Comparison of ENCODE assay signal across 8 mouse cellular contexts in genomic region chr9:30438505-30438904, GRCm38 (mm10). TPM values are rescaled to one million over a fixed set of nuclear protein-coding genes. Genes with fewer than 3 reads are reported as not detected.
DNase-seq lines count a peak whose midpoint lies in the region; ATAC-seq and TF ChIP-seq lines count a peak whose summit lies in the region.

No protein-coding gene starts in this region.

- H3K9ac ChIP-seq in forebrain, postnatal 0 days, result no peak overlapping the region
- H3K9ac ChIP-seq in forebrain, embryonic 15.5 days (replicated peaks), result no peak overlapping the region
- H3K9ac ChIP-seq in midbrain, embryonic 13.5 days (replicated peaks), result no peak overlapping the region

- DNase-seq in forebrain, postnatal 0 days, result peak; percentile 71
- peak; percentile 26 for DNase-seq in midbrain, embryonic 10.5 days (ENCODE audit: low spot score)
- peak; percentile 72 for DNase-seq in brain, embryonic 14.5 days (ENCODE audit: low read depth)
- DNase-seq in left cerebral cortex, postnatal 14 days (ENCODE audit: low spot score in 2 of 2), result peak; percentile 65 to 70
- DNase-seq in right cerebral cortex, postnatal 14 days, result peak; percentile 54
- DNase-seq in c-Kit-positive CD71-positive TER-119-positive erythroid progenitor cells, embryonic 14.5 days (ENCODE audit: low spot score), result no peak

- H3K9me3 ChIP-seq in forebrain, postnatal 0 days (ENCODE audit: low read length), result no peaks in the 10 kb centered on the region
- no peaks in the 10 kb centered on the region for H3K9me3 ChIP-seq in forebrain, embryonic 15.5 days
- H3K9me3 ChIP-seq in midbrain, embryonic 10.5 days (replicated peaks), result no peaks in the 10 kb centered on the region
- no peaks in the 10 kb centered on the region for H3K9me3 ChIP-seq in midbrain, embryonic 13.5 days

- TF ChIP-seq POLR2A in brain, embryonic 14.5 days (IDR thresholded peaks at IDR 0.05; ENCODE audit: borderline replicate concordance, extremely low read depth, insufficient read depth, insufficient read length, poor library complexity, severe bottlenecking), result no peak

- no peak overlapping the region for H3K4me3 ChIP-seq in forebrain, postnatal 0 days (ENCODE audit: low read depth, low read length)
- H3K4me3 ChIP-seq in forebrain, embryonic 15.5 days, result no peak overlapping the region
- H3K4me3 ChIP-seq in midbrain, embryonic 10.5 days, result no peak overlapping the region
- no peak overlapping the region for H3K4me3 ChIP-seq in midbrain, embryonic 13.5 days (replicated peaks)

- H3K27ac ChIP-seq in forebrain, postnatal 0 days (ENCODE audit: low read depth, low read length), result no peak overlapping the region
- no peak overlapping the region for H3K27ac ChIP-seq in forebrain, embryonic 15.5 days (replicated peaks)
- no peak overlapping the region for H3K27ac ChIP-seq in midbrain, embryonic 10.5 days (replicated peaks)
- H3K27ac ChIP-seq in midbrain, embryonic 13.5 days, result no peak overlapping the region

- peak; percentile 56; the same call in 1 of the 2 replicates for ATAC-seq in forebrain, postnatal 0 days
- ATAC-seq in forebrain, embryonic 15.5 days (replicated peaks), result no peak
- ATAC-seq in midbrain, embryonic 13.5 days, result no peak

- no peaks in the 10 kb centered on the region for H3K27me3 ChIP-seq in forebrain, postnatal 0 days (ENCODE audit: insufficient read depth, low read length)
- no peaks in the 10 kb centered on the region for H3K27me3 ChIP-seq in forebrain, embryonic 15.5 days
- no peaks in the 10 kb centered on the region for H3K27me3 ChIP-seq in midbrain, embryonic 10.5 days (ENCODE audit: low read depth, poor library complexity, severe bottlenecking)
- H3K27me3 ChIP-seq in midbrain, embryonic 13.5 days, result no peaks in the 10 kb centered on the region

- no peaks in the 10 kb centered on the region for H3K4me1 ChIP-seq in forebrain, postnatal 0 days (ENCODE audit: insufficient read depth)
- no peaks in the 10 kb centered on the region for H3K4me1 ChIP-seq in forebrain, embryonic 15.5 days
- no peaks in the 10 kb centered on the region for H3K4me1 ChIP-seq in midbrain, embryonic 10.5 days
- H3K4me1 ChIP-seq in midbrain, embryonic 13.5 days (replicated peaks), result no peaks in the 10 kb centered on the region

- intact Hi-C loops in left cerebral cortex, postnatal 14 days (cut with DNase I), result no loop called here

- WGBS in forebrain, postnatal 0 days, result 69% methylated on average over 3 of the region's 3 CpGs
- WGBS in forebrain, embryonic 15.5 days, result 57% methylated on average over 3 of the region's 3 CpGs
- WGBS in midbrain, embryonic 10.5 days, result 72% methylated on average over 3 of the region's 3 CpGs
- 65% methylated on average over 3 of the region's 3 CpGs for WGBS in midbrain, embryonic 13.5 days

- peaks cover 67% of the 10 kb centered on the region for H3K36me3 ChIP-seq in forebrain, postnatal 0 days (ENCODE audit: insufficient read depth)
- H3K36me3 ChIP-seq in forebrain, embryonic 15.5 days, result peaks cover 73% of the 10 kb centered on the region
- peaks cover 98% of the 10 kb centered on the region for H3K36me3 ChIP-seq in midbrain, embryonic 10.5 days
- peaks cover 86% of the 10 kb centered on the region for H3K36me3 ChIP-seq in midbrain, embryonic 13.5 days

- TF ChIP-seq CTCF in forebrain, postnatal 0 days (IDR thresholded peaks at IDR 0.05; ENCODE audit: low read depth), result peak; percentile 87
- TF ChIP-seq CTCF in brain, embryonic 14.5 days (IDR thresholded peaks at IDR 0.05; ENCODE audit: borderline replicate concordance, extremely low read depth, insufficient read depth, insufficient read length), result peak; percentile 68; the same call in 1 of the 2 replicates

- H3K4me2 ChIP-seq in forebrain, postnatal 0 days (ENCODE audit: low read depth), result no peak overlapping the region
- no peak overlapping the region for H3K4me2 ChIP-seq in forebrain, embryonic 15.5 days (replicated peaks)
- no peak overlapping the region for H3K4me2 ChIP-seq in midbrain, embryonic 13.5 days (replicated peaks)

RNA-seq across cellular contexts. Expression of gene Snx19, which starts 11.6 kb away (rescaled TPM):
- 25.2 and 30.6 TPM in 2 replicates for total RNA-seq in forebrain, postnatal 0 days (2014; rRNA removed)
- 12.7 and 16.7 TPM in 2 replicates for polyA plus RNA-seq in forebrain, postnatal 0 days (2015; fragmentation: Nextera tagmentation; extraction: Ambion mirVana)
- polyA plus RNA-seq in forebrain, embryonic 15.5 days (2015; fragmentation: Nextera tagmentation; extraction: Ambion mirVana), result 17.8 and 20.7 TPM in 2 replicates
- 21.7 and 25.1 TPM in 2 replicates for polyA plus RNA-seq in midbrain, embryonic 10.5 days (2016; fragmentation: Nextera tagmentation; extraction: Ambion mirVana)
- 23.2 and 23.3 TPM in 2 replicates for polyA plus RNA-seq in midbrain, embryonic 13.5 days (2015; fragmentation: Nextera tagmentation; extraction: Ambion mirVana)
- polyA plus RNA-seq in brain, embryonic 14.5 days (2012; rRNA removed), result 18.9 and 24.2 TPM in 2 replicates
- 10 to 100 TPM; 38.4 to 38.5 TPM for total RNA-seq in left cerebral cortex, postnatal 14 days (2021)
